Mouse (Mus musculus) regulatory T cell (primary cell): ENCODE data around the gene Padi3.

ENCODE experiments used
- in situ Hi-C: fragments of 300-600 bp; cut with MboI, MseI; formaldehyde crosslinking; loops from one replicate; pipeline ENCODE4 v1.15.1; 2025; ENCODE audit warnings: high pct_unique_total_duplicates

Padi3 gene

GRCm38 (mm10) chr4:140780507-140780906 is 29.9 kb downstream of the Padi3 start:
- in situ Hi-C loops = no loop called here

- in situ Hi-C loops = no loop called here
Observed at GRCm38 (mm10) chr4:140779803-140780397, 30.5 kb downstream of the Padi3 start.

- in situ Hi-C loops = no loop called here
Observed at GRCm38 (mm10) chr4:140776623-140777022, 33.8 kb downstream of the Padi3 start.

GRCm38 (mm10) chr4:140775876-140776275 is 34.6 kb downstream of the Padi3 start:
- in situ Hi-C loops = no loop called here

GRCm38 (mm10) chr4:140774893-140775292 is 35.6 kb downstream of the Padi3 start:
- in situ Hi-C loops = no loop called here

GRCm38 (mm10) chr4:140774025-140774800 is 36.2 kb downstream of the Padi3 start, which contains the start of gene Padi4:
Gene Padi4 (minus strand): TSS chr4:140774236.
- in situ Hi-C loops = no loop called here

GRCm38 (mm10) chr4:140771091-140771490 is 39.4 kb downstream of the Padi3 start:
- in situ Hi-C loops = no loop called here

- in situ Hi-C loops = no loop called here
Observed at GRCm38 (mm10) chr4:140770433-140770832, 40.0 kb downstream of the Padi3 start.

GRCm38 (mm10) chr4:140768973-140769372 is 41.5 kb downstream of the Padi3 start:
- in situ Hi-C loops = no loop called here

- in situ Hi-C loops = no loop called here
Observed at GRCm38 (mm10) chr4:140765936-140766335, 44.5 kb downstream of the Padi3 start.

- in situ Hi-C loops = no loop called here
Observed at GRCm38 (mm10) chr4:140763158-140763557, 47.3 kb downstream of the Padi3 start.

- in situ Hi-C loops = no loop called here
Observed at GRCm38 (mm10) chr4:140761601-140762000, 48.8 kb downstream of the Padi3 start.

- in situ Hi-C loops = no loop called here
Observed at GRCm38 (mm10) chr4:140755811-140756210, 54.6 kb downstream of the Padi3 start.

- in situ Hi-C loops = no loop called here
Observed at GRCm38 (mm10) chr4:140753366-140753765, 57.1 kb downstream of the Padi3 start.

- in situ Hi-C loops = no loop called here
Observed at GRCm38 (mm10) chr4:140750328-140750727, 60.1 kb downstream of the Padi3 start.

- in situ Hi-C loops = no loop called here
Observed at GRCm38 (mm10) chr4:140747978-140748377, 62.5 kb downstream of the Padi3 start.

GRCm38 (mm10) chr4:140744654-140745053 is 65.8 kb downstream of the Padi3 start:
- in situ Hi-C loops = no loop called here

- in situ Hi-C loops = no loop called here
Observed at GRCm38 (mm10) chr4:140743086-140743485, 67.4 kb downstream of the Padi3 start.

- in situ Hi-C loops = no loop called here
Observed at GRCm38 (mm10) chr4:140742543-140742942, 67.9 kb downstream of the Padi3 start, which contains the start of gene Padi6. Gene Padi6 (minus strand): TSS chr4:140742643.

- in situ Hi-C loops = no loop called here
Observed at GRCm38 (mm10) chr4:140741401-140741800, 69.0 kb downstream of the Padi3 start.

- in situ Hi-C loops = no loop called here
Observed at GRCm38 (mm10) chr4:140740655-140741054, 69.8 kb downstream of the Padi3 start.
